Mouse (Mus musculus): ENCODE data around the gene Camta1.

Gene Camta1

GRCm38 (mm10) chr4:151344811-151345210 lies 516.9 kb downstream of the Camta1 start:
- DNase-seq (ENCODE audit: extremely low spot score, low read depth, low spot score) = no peak

GRCm38 (mm10) chr4:151339421-151339820 lies 522.3 kb downstream of the Camta1 start:
- DNase-seq (ENCODE audit: extremely low spot score, low read depth, low spot score) = no peak

- no peak for DNase-seq (ENCODE audit: extremely low spot score, low read depth, low spot score)
Observed at GRCm38 (mm10) chr4:151338931-151339330, 522.7 kb downstream of the Camta1 start.

- DNase-seq (ENCODE audit: extremely low spot score, low read depth, low spot score) = no peak
Observed at GRCm38 (mm10) chr4:151337543-151337942, 524.1 kb downstream of the Camta1 start.

- DNase-seq (ENCODE audit: extremely low spot score, low read depth, low spot score) = no peak
Observed at GRCm38 (mm10) chr4:151336413-151336812, 525.3 kb downstream of the Camta1 start.

- peak; percentile 28 for DNase-seq (ENCODE audit: extremely low spot score, low read depth, low spot score)
Observed at GRCm38 (mm10) chr4:151334951-151335742, 526.5 kb downstream of the Camta1 start.

- DNase-seq (ENCODE audit: extremely low spot score, low read depth, low spot score) = no peak
Observed at GRCm38 (mm10) chr4:151332074-151332849, 529.4 kb downstream of the Camta1 start.

GRCm38 (mm10) chr4:151330983-151331382 lies 530.7 kb downstream of the Camta1 start:
- no peak for DNase-seq (ENCODE audit: extremely low spot score, low read depth, low spot score)

- DNase-seq (ENCODE audit: extremely low spot score, low read depth, low spot score) = no peak
Observed at GRCm38 (mm10) chr4:151328071-151328470, 533.6 kb downstream of the Camta1 start.

- DNase-seq (ENCODE audit: extremely low spot score, low read depth, low spot score) = no peak
Observed at GRCm38 (mm10) chr4:151326971-151327686, 534.5 kb downstream of the Camta1 start.

- DNase-seq (ENCODE audit: extremely low spot score, low read depth, low spot score) = no peak
Observed at GRCm38 (mm10) chr4:151316428-151316827, 545.2 kb downstream of the Camta1 start.

GRCm38 (mm10) chr4:151315726-151316125 lies 546.0 kb downstream of the Camta1 start:
- no peak for DNase-seq (ENCODE audit: extremely low spot score, low read depth, low spot score)

GRCm38 (mm10) chr4:151310773-151311172 lies 550.9 kb downstream of the Camta1 start:
- DNase-seq (ENCODE audit: extremely low spot score, low read depth, low spot score) = no peak

GRCm38 (mm10) chr4:151310056-151310685 lies 551.5 kb downstream of the Camta1 start:
- DNase-seq (ENCODE audit: extremely low spot score, low read depth, low spot score) = no peak

- DNase-seq (ENCODE audit: extremely low spot score, low read depth, low spot score) = no peak
Observed at GRCm38 (mm10) chr4:151306890-151307289, 554.8 kb downstream of the Camta1 start.

- no peak for DNase-seq (ENCODE audit: extremely low spot score, low read depth, low spot score)
Observed at GRCm38 (mm10) chr4:151306311-151306765, 555.3 kb downstream of the Camta1 start.

GRCm38 (mm10) chr4:151305761-151306160 lies 555.9 kb downstream of the Camta1 start:
- DNase-seq (ENCODE audit: extremely low spot score, low read depth, low spot score) = no peak

GRCm38 (mm10) chr4:151303931-151304330 lies 557.7 kb downstream of the Camta1 start:
- DNase-seq (ENCODE audit: extremely low spot score, low read depth, low spot score) = no peak

GRCm38 (mm10) chr4:151303436-151303835 lies 558.2 kb downstream of the Camta1 start:
- DNase-seq (ENCODE audit: extremely low spot score, low read depth, low spot score) = no peak

- DNase-seq (ENCODE audit: extremely low spot score, low read depth, low spot score) = peak; percentile 35
Observed at GRCm38 (mm10) chr4:151302195-151303126, 559.2 kb downstream of the Camta1 start.

Data from hindlimb bud, embryonic 11.5 days (tissue).